Mouse (Mus musculus) kidney, adult 2 months (tissue): Measurements from ENCODE around the gene Zic4.

Source experiments
- CTCF ChIP-seq: fragments of 200-500 bp; conservative IDR thresholded peaks from 2 replicates; pipeline ENCODE4 v1.5.1; 2011; ENCODE audit warnings: low read depth, mild to moderate bottlenecking, control low read depth, low read length, moderate library complexity, mixed read lengths; ENCODE audit not compliant: insufficient read depth, insufficient read length
- POLR2A ChIP-seq: fragments of 200-500 bp; IDR thresholded peaks from one replicate; pipeline ENCODE4 v1.6.1; 2011; ENCODE audit warnings: low read depth, low read length, control low read depth

DNA sequence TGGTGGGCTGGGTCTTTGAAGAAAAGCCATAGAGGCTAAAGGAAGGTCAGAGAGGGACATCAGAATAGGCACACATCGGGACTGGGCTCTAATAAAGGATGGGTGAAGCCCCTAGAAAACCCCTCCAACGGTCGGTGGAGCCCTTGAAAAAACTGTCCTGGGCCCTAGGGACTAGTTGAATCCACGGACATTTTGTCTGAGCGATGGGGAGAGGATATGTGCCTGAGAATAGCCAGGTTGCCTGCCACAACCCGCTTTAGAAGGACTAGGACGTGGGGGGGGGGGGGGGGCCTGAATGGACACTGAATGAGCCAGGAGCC lies 7.0 kb upstream of the Zic4 start:
- TF ChIP-seq POLR2A (no peak), CTCF (no peak)
